Mouse (Mus musculus): ENCODE measurements around the gene Polg2.

DNA sequence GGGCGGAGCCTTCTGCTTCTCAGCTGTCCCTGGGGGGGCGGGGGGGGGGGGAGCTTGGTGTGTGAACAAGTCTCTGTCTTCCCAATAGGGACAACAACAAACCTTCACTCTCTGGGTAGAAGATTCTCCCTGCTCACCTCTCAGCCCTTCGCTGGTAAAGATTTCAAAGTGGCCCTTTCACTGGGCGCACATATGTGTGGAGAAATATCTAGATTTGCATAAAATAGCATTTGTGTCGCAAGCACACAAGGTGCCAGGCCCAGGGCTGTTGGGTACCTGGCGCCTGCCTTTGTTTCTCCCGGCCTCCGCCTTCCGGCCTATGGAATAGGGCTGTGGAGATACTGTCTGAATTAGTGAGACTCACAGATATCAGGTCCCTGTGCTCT is 16.5 kb downstream of the Polg2 start:
- TF ChIP-seq CTCF (IDR thresholded peaks at IDR 0.05; ENCODE audit: low read depth) (no peak), EP300 (IDR thresholded peaks at IDR 0.05; ENCODE audit: low read depth) (no peak)

Measured in liver, postnatal 0 days (tissue).